Mouse (Mus musculus) hindbrain, embryonic 11.5 days (tissue): ENCODE measurements around the gene Thsd7b. TPM values are rescaled to one million over a fixed set of nuclear protein-coding genes. Genes with fewer than 3 reads are reported as not detected.
"Not testable (repeated sequence)": the region's sequence is repeated elsewhere in the genome, so short reads cannot be mapped to it uniquely, and the experiment has no call there.

Experiments
- ATAC-seq: fragments of 200-750 bp; cut with Nextera tagmentation; 2 replicates; pipeline ENCODE4 v1.8.0; 2017; ENCODE audit warnings: mild to moderate bottlenecking, moderate TSS enrichment, moderate library complexity; ENCODE audit not compliant: low FRiP score
- DNase-seq: peaks from one replicate; pipeline ENCODE4 v3.0.0-alpha.2; 2015; ENCODE audit warnings: low spot score
- H3K27ac ChIP-seq: fragments of 300-500 bp; sonication (generic); 2 replicates; pipeline ENCODE4 v1.5.1; 2014; ENCODE audit warnings: mild to moderate bottlenecking, low read depth, low read length
- H3K27me3 ChIP-seq: fragments of 300-500 bp; sonication (generic); 2 replicates; pipeline ENCODE4 v1.6.1; 2014; ENCODE audit warnings: mild to moderate bottlenecking, low read length, moderate library complexity, mixed read lengths; ENCODE audit not compliant: control insufficient read depth, insufficient read depth
- H3K36me3 ChIP-seq: fragments of 300-500 bp; sonication (generic); 2 replicates; pipeline ENCODE4 v1.6.1; 2014; ENCODE audit warnings: mild to moderate bottlenecking, low read length, moderate library complexity, mixed read lengths; ENCODE audit not compliant: control insufficient read depth, insufficient read depth
- H3K4me1 ChIP-seq: fragments of 300-500 bp; sonication (generic); replicated peaks from 2 replicates; pipeline ENCODE4 v1.6.1; 2014; ENCODE audit warnings: low read length, mixed read lengths; ENCODE audit not compliant: control insufficient read depth, insufficient read depth
- H3K4me2 ChIP-seq: fragments of 300-500 bp; sonication (generic); replicated peaks from 2 replicates; pipeline ENCODE4 v1.6.1; 2014; ENCODE audit warnings: mild to moderate bottlenecking, low read depth, low read length
- H3K4me3 ChIP-seq: fragments of 300-500 bp; sonication (generic); 2 replicates; pipeline ENCODE4 v1.5.1; 2014; ENCODE audit warnings: low read depth, low read length
- H3K9ac ChIP-seq: fragments of 300-500 bp; sonication (generic); 2 replicates; pipeline ENCODE4 v1.6.1; 2014; ENCODE audit warnings: low read depth, low read length
- H3K9me3 ChIP-seq: fragments of 300-500 bp; sonication (generic); 2 replicates; pipeline ENCODE4 v1.6.1; 2016; ENCODE audit warnings: low read length; ENCODE audit not compliant: control insufficient read depth
- WGBS: fragments of 180-500 bp; shearing (Covaris S2); extraction: QIAGEN DNeasy Blood & Tissue Kit; methylation state at CpG from one replicate; pipeline ENCODE4 v1.1.7; 2014; 5-methylcytosine and 5-hydroxymethylcytosine counted together
- polyA plus RNA-seq: library from polyadenylated mRNA; unstranded; fragments of >200 nt; fragmentation: Nextera tagmentation; extraction: Ambion mirVana; gene quantifications from 2 replicates; pipeline ENCODE4 v1.2.1, GENCODE M21; 2014

Thsd7b gene
- polyA plus RNA-seq, 1 experiment from 2014 or later, result 14.0 TPM

DNA sequence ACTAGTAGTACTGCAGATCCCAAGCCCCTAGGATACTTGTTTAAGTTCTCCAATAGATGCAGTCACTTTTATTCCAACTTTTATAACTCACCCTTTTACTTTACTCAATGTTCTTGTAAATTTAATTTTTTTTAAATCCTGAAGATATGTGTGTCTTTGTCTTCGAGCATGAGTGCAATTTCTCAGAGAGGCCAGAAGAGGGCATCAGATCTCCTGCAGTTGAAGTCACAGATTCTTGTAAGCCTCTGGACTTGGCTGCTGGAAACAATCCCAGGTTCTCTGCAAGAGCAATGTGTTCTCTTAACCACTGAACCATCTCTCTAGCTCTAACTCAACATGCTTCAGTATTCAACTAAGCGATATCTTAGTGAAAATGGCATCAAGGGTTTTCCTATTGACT lies 894.2 kb downstream of the Thsd7b start:
- H3K36me3 ChIP-seq, result no peaks in the 10 kb centered on the region
- no peak overlapping the region for H3K27ac ChIP-seq
- WGBS, result 69% methylated on average over 2 of the region's 2 CpGs
- no peak overlapping the region for H3K4me3 ChIP-seq
- no peak for ATAC-seq
- DNase-seq, result peak; percentile 31
- no peaks in the 10 kb centered on the region for H3K4me1 ChIP-seq
- no peak overlapping the region for H3K4me2 ChIP-seq
- H3K27me3 ChIP-seq, result no peaks in the 10 kb centered on the region
- no peak overlapping the region for H3K9ac ChIP-seq
- H3K9me3 ChIP-seq, result no peaks in the 10 kb centered on the region

DNA sequence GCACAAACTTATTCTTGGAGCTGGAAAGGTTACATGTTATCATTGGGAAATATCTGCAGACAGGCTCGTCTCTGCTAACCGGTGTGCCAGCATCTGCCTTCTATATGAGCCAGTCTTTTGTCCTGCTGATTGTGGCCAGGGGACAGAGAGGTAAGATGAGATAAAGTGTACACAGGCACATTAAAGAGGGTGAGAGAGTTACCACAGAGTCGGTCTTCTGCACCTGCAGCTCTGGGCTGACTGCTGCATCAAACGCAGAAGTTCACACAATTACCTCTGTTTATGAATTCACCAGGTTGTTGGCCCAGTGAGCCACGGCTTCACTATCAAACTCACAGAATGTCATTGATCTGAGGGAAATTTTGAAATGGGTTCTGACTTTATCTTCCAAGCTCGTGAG lies 896.8 kb downstream of the Thsd7b start:
- no peaks in the 10 kb centered on the region for H3K9me3 ChIP-seq
- no peak overlapping the region for H3K27ac ChIP-seq
- 70% methylated on average over 6 of the region's 6 CpGs for WGBS
- no peaks in the 10 kb centered on the region for H3K36me3 ChIP-seq
- H3K4me1 ChIP-seq, result no peaks in the 10 kb centered on the region
- no peak overlapping the region for H3K9ac ChIP-seq
- H3K27me3 ChIP-seq, result no peaks in the 10 kb centered on the region
- DNase-seq (no peak), ATAC-seq (no peak; the same call in 1 of the 2 replicates)
- H3K4me3 ChIP-seq, result no peak overlapping the region
- H3K4me2 ChIP-seq, result no peak overlapping the region

DNA sequence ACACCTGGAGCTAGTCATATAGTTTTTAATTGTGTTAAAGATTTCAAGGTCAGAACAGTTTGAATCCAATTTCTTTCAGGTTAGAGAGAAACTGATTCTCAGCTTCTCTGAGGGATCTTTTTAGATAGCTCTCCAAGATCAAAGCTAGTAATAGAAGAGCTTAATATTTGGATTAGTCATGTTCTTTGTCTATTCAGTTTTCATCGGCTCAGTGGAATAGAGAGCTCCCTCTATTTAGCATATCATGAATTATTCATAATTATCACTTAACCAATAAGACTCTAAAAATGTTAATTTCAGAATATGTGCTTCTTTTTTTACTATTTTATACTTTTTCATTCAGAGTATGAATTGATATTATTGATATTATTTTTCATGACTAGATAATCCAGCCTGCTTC lies 897.2 kb downstream of the Thsd7b start:
- WGBS, result 18% methylated on average over 1 of the region's 1 CpGs
- Histone ChIP-seq H3K4me3 (no peak overlapping the region), H3K9me3 (no peaks in the 10 kb centered on the region), H3K4me2 (no peak overlapping the region), H3K27me3 (no peaks in the 10 kb centered on the region), H3K4me1 (no peaks in the 10 kb centered on the region), H3K9ac (no peak overlapping the region), H3K27ac (no peak overlapping the region), H3K36me3 (no peaks in the 10 kb centered on the region)
- ATAC-seq (no peak; the same call in 1 of the 2 replicates), DNase-seq (no peak)

- not testable (repeated sequence) for H3K4me1 ChIP-seq, H3K9me3 ChIP-seq, DNase-seq, H3K9ac ChIP-seq, ATAC-seq, H3K36me3 ChIP-seq, H3K27me3 ChIP-seq, H3K4me2 ChIP-seq, H3K4me3 ChIP-seq, H3K27ac ChIP-seq
- WGBS, result 92% methylated on average over 7 of the region's 7 CpGs
Measured at GRCm38 (mm10) chr1:130186836-130187235, 913.7 kb downstream of the Thsd7b start.

- Histone ChIP-seq H3K27ac (no peak overlapping the region), H3K36me3 (no peaks in the 10 kb centered on the region), H3K9me3 (no peaks in the 10 kb centered on the region), H3K4me3 (no peak overlapping the region), H3K27me3 (no peaks in the 10 kb centered on the region), H3K4me1 (no peaks in the 10 kb centered on the region), H3K9ac (no peak overlapping the region), H3K4me2 (no peak overlapping the region)
- DNase-seq (peak; percentile 59), ATAC-seq (peak; percentile 61; the same call in 1 of the 2 replicates)
- 55% methylated on average over 6 of the region's 6 CpGs for WGBS
Measured at GRCm38 (mm10) chr1:130192190-130193028, 919.3 kb downstream of the Thsd7b start.

- no peaks in the 10 kb centered on the region for H3K36me3 ChIP-seq
- no peak overlapping the region for H3K27ac ChIP-seq
- H3K27me3 ChIP-seq, result no peaks in the 10 kb centered on the region
- no peak for ATAC-seq
- H3K9ac ChIP-seq, result no peak overlapping the region
- H3K4me3 ChIP-seq, result no peak overlapping the region
- H3K4me1 ChIP-seq, result no peaks in the 10 kb centered on the region
- no peak for DNase-seq
- 75% methylated on average over 3 of the region's 3 CpGs for WGBS
- H3K4me2 ChIP-seq, result no peak overlapping the region
- H3K9me3 ChIP-seq, result no peaks in the 10 kb centered on the region
Measured at GRCm38 (mm10) chr1:130217404-130217803, 944.3 kb downstream of the Thsd7b start.

- H3K36me3 ChIP-seq, result no peaks in the 10 kb centered on the region
Measured at GRCm38 (mm10) chr1:130222904-130223303, 949.8 kb downstream of the Thsd7b start.

DNA sequence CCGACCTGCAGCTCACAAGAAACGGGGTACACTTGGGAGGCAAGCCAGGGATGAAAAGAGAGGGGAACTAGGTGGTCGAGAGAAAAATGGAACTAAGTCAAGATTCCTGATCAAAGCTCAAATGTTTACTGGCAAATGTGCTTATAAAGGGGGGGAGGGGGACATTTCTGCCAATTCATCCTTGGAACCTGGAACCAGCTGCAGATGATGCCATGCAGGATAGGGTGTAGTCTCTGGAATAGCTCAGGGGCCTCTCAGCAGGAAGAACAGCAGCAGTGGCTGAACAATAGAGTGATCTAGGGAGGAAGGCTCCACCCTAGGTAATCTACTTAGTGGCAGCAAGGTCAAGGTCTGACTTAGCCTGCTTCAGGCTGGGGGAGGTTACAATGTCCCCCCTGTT lies 972.5 kb downstream of the Thsd7b start:
- H3K27ac ChIP-seq, result no peak overlapping the region

More at GRCm38 (mm10) chr1:130222904-130223303, 949.8 kb downstream of the Thsd7b start:
- Histone ChIP-seq H3K4me2 (no peak overlapping the region), H3K9ac (no peak overlapping the region), H3K27ac (no peak overlapping the region), H3K4me3 (no peak overlapping the region), H3K27me3 (no peaks in the 10 kb centered on the region), H3K9me3 (no peaks in the 10 kb centered on the region), H3K4me1 (no peaks in the 10 kb centered on the region)
- DNase-seq, result no peak
- ATAC-seq, result no peak
- 88% methylated on average over 2 of the region's 2 CpGs for WGBS

DNA sequence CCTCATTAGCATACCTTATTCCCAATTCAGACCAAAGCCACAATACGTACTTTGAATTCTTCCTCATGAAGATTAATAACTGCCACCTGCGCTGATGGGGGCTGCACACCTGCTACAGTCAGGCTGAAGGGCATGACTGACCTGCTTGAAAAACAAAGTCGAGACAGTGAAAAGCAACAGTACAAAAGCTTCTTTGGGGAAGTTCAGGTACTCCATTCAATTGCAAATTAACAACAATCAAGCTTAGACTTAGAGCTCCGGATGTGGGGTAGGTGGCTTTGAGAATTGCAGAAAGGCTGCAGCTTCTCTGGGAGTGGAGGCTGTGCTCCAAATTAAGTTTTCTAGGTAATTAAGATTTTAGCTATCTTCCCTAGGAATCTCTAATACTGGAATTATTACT lies 973.2 kb downstream of the Thsd7b start:
- H3K4me2 ChIP-seq, H3K27me3 ChIP-seq, H3K27ac ChIP-seq, H3K9me3 ChIP-seq, H3K36me3 ChIP-seq, H3K4me3 ChIP-seq, ATAC-seq, H3K9ac ChIP-seq, DNase-seq, H3K4me1 ChIP-seq: not testable (repeated sequence)
- WGBS, result 81% methylated on average over 4 of the region's 4 CpGs

More for the DNA sequence above, 972.5 kb downstream of the Thsd7b start:
- Histone ChIP-seq H3K9me3 (no peaks in the 10 kb centered on the region), H3K36me3 (no peaks in the 10 kb centered on the region), H3K4me2 (no peak overlapping the region), H3K4me3 (no peak overlapping the region), H3K4me1 (no peaks in the 10 kb centered on the region), H3K9ac (no peak overlapping the region), H3K27me3 (no peaks in the 10 kb centered on the region)
- ATAC-seq (no peak), DNase-seq (no peak)
- WGBS, result 90% methylated on average over 3 of the region's 3 CpGs
